Mouse (Mus musculus): ENCODE data around the gene Tlr12.

DNA sequence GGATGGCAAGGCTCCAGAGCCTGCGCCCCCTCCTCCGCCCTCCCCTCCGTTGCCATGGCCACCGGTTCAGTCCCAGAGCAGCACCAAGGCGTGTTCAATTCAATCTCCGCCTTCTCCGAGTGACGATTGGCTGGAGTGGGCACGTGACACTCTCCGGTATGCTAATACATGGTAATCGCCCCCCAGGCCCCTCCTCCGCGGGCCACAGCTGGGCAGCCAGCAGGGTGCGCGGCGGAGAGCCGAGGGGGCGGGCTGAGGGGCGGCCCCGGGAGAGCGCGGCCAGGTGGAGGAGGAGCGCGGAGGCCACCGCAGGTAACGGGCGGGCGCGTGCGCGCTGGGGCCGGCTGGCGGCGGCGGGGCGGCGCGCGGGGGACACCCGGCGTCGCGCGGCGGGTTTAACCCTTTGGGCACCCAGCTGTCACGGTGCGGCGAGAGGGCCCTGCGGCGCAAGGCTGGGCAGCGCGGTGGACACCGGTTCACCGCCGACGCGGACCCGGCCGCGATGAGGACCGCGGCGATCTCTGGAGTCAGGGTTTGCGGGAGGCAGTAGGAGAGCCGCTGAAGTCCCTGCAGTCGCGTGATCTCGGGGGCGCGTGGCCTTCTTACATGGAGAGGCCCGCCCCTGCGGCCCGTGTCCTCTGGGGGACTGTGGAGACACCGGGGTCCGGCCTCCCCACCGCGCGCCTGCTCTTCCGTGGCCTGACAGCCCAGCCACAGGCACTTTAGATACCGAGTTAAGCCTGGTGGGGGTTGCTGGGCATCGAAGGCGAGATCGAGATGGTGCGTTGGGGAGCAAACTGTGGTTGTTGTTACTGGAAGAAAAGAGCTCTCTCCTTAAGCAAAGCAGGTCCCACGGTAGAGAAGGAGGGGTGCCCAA, 36.3 kb upstream of the Tlr12 start, which contains the start of gene Phc2:
- TF ChIP-seq CTCF (IDR thresholded peaks at IDR 0.05; ENCODE audit: extremely low read depth, insufficient read depth, low read length) (no peak), POLR2A (IDR thresholded peaks at IDR 0.05; ENCODE audit: extremely low read depth, insufficient read depth, low read length) (no peak)
